Mouse (Mus musculus): Measurements from ENCODE around the gene Fndc5. TPM values are rescaled to one million over a fixed set of nuclear protein-coding genes. Genes with fewer than 3 reads are reported as not detected.

Fndc5 gene
- polyA plus RNA-seq, 1 experiment from 2014 or later = 1.1 TPM

GRCm38 (mm10) chr4:129140808-129141207 lies 4.0 kb downstream of the Fndc5 start:
- WGBS (ENCODE audit: insufficient replicate concordance) = 30% methylated on average over 4 of the region's 4 CpGs
- Histone ChIP-seq H3K4me3 (replicated peaks) (no peak overlapping the region), H3K4me1 (replicated peaks) (peaks cover 75% of the 10 kb centered on the region), H3K27me3 (peaks cover 34% of the 10 kb centered on the region), H3K9me3 (replicated peaks) (no peaks in the 10 kb centered on the region), H3K36me3 (0 out of 2 replicates have a peak, but pooled peaks cover 3% of the 10 kb centered on the region), H3K27ac (peak overlapping the region; percentile 86), H3K9ac (0 out of 2 replicates have a peak overlapping the region, but pooled peaks have one; percentile 36), H3K4me2 (peak overlapping the region; percentile 60)
- ATAC-seq (ENCODE audit: low read depth) (peak; percentile 38), DNase-seq (no peak)

GRCm38 (mm10) chr4:129141560-129142438 lies 5.0 kb downstream of the Fndc5 start:
- H3K27ac ChIP-seq = peak overlapping the region; percentile 86
- H3K4me3 ChIP-seq (replicated peaks) = no peak overlapping the region
- DNase-seq (no peak), ATAC-seq (ENCODE audit: low read depth) (peak; percentile 38)
- WGBS (ENCODE audit: insufficient replicate concordance) = 52% methylated on average over 17 of the region's 17 CpGs
- H3K4me1 ChIP-seq (replicated peaks) = peaks cover 73% of the 10 kb centered on the region
- H3K36me3 ChIP-seq = 0 out of 2 replicates have a peak, but pooled peaks cover 3% of the 10 kb centered on the region
- peaks cover 24% of the 10 kb centered on the region for H3K27me3 ChIP-seq
- peak overlapping the region; percentile 60 for H3K4me2 ChIP-seq
- no peaks in the 10 kb centered on the region for H3K9me3 ChIP-seq (replicated peaks)
- H3K9ac ChIP-seq = peak overlapping the region; percentile 36; the same call in 1 of the 2 replicates

- DNase-seq (no peak), ATAC-seq (ENCODE audit: low read depth) (no peak)
- Histone ChIP-seq H3K4me2 (no peak overlapping the region), H3K36me3 (0 out of 2 replicates have a peak, but pooled peaks cover 3% of the 10 kb centered on the region), H3K9ac (no peak overlapping the region), H3K4me3 (replicated peaks) (no peak overlapping the region), H3K4me1 (replicated peaks) (peaks cover 67% of the 10 kb centered on the region), H3K27ac (peak overlapping the region; percentile 86; the same call in 1 of the 2 replicates), H3K9me3 (replicated peaks) (no peaks in the 10 kb centered on the region), H3K27me3 (peaks cover 17% of the 10 kb centered on the region)
- WGBS (ENCODE audit: insufficient replicate concordance) = 75% methylated on average over 11 of the region's 11 CpGs
These were observed 5.7 kb downstream of the Fndc5 start for GRCm38 (mm10) chr4:129142439-129143045.

GRCm38 (mm10) chr4:129143509-129143908 lies 6.7 kb downstream of the Fndc5 start:
- Histone ChIP-seq H3K4me1 (replicated peaks) (peaks cover 60% of the 10 kb centered on the region), H3K4me3 (replicated peaks) (no peak overlapping the region), H3K9ac (no peak overlapping the region), H3K27me3 (peaks cover 7% of the 10 kb centered on the region), H3K4me2 (no peak overlapping the region), H3K27ac (no peak overlapping the region), H3K9me3 (replicated peaks) (no peaks in the 10 kb centered on the region), H3K36me3 (0 out of 2 replicates have a peak, but pooled peaks cover 3% of the 10 kb centered on the region)
- no peak for ATAC-seq (ENCODE audit: low read depth)
- DNase-seq = no peak
- 56% methylated on average over 5 of the region's 5 CpGs for WGBS (ENCODE audit: insufficient replicate concordance)

- H3K36me3 ChIP-seq = peaks cover 11% of the 10 kb centered on the region
- H3K4me3 ChIP-seq (replicated peaks) = no peak overlapping the region
- no peak overlapping the region; the same call in none of the 2 replicates for H3K27ac ChIP-seq
- H3K27me3 ChIP-seq = no peaks in the 10 kb centered on the region
- no peak overlapping the region for H3K4me2 ChIP-seq
- no peaks in the 10 kb centered on the region for H3K9me3 ChIP-seq (replicated peaks)
- peaks cover 49% of the 10 kb centered on the region for H3K4me1 ChIP-seq (replicated peaks)
- WGBS (ENCODE audit: insufficient replicate concordance) = 69% methylated on average over 16 of the region's 16 CpGs
- no peak overlapping the region for H3K9ac ChIP-seq
- no peak for ATAC-seq (ENCODE audit: low read depth)
- DNase-seq = no peak
These were observed 7.9 kb downstream of the Fndc5 start for GRCm38 (mm10) chr4:129144401-129145367.

- no peak for ATAC-seq (ENCODE audit: low read depth)
- Histone ChIP-seq H3K4me3 (replicated peaks) (no peak overlapping the region), H3K27me3 (no peaks in the 10 kb centered on the region), H3K9me3 (replicated peaks) (no peaks in the 10 kb centered on the region), H3K27ac (no peak overlapping the region), H3K4me2 (no peak overlapping the region), H3K9ac (no peak overlapping the region), H3K4me1 (replicated peaks) (peaks cover 42% of the 10 kb centered on the region), H3K36me3 (peaks cover 15% of the 10 kb centered on the region)
- WGBS (ENCODE audit: insufficient replicate concordance) = 42% methylated on average over 4 of the region's 4 CpGs
- DNase-seq = no peak
These were observed 8.6 kb downstream of the Fndc5 start for GRCm38 (mm10) chr4:129145411-129145810.

GRCm38 (mm10) chr4:129145943-129146342 lies 9.1 kb downstream of the Fndc5 start:
- DNase-seq (no peak), ATAC-seq (ENCODE audit: low read depth) (no peak)
- no peak overlapping the region for H3K9ac ChIP-seq
- no peak overlapping the region for H3K27ac ChIP-seq
- H3K4me3 ChIP-seq (replicated peaks) = no peak overlapping the region
- no peak overlapping the region for H3K4me2 ChIP-seq
- H3K27me3 ChIP-seq = no peaks in the 10 kb centered on the region
- peaks cover 37% of the 10 kb centered on the region for H3K4me1 ChIP-seq (replicated peaks)
- 73% methylated on average over 4 of the region's 4 CpGs for WGBS (ENCODE audit: insufficient replicate concordance)
- H3K9me3 ChIP-seq (replicated peaks) = no peaks in the 10 kb centered on the region
- H3K36me3 ChIP-seq = peaks cover 18% of the 10 kb centered on the region

GRCm38 (mm10) chr4:129146392-129146791 lies 9.6 kb downstream of the Fndc5 start:
- Histone ChIP-seq H3K9me3 (replicated peaks) (no peaks in the 10 kb centered on the region), H3K4me2 (no peak overlapping the region), H3K9ac (no peak overlapping the region), H3K4me3 (replicated peaks) (no peak overlapping the region), H3K36me3 (peaks cover 22% of the 10 kb centered on the region), H3K27ac (no peak overlapping the region), H3K27me3 (no peaks in the 10 kb centered on the region), H3K4me1 (replicated peaks) (peaks cover 32% of the 10 kb centered on the region)
- DNase-seq (no peak), ATAC-seq (ENCODE audit: low read depth) (no peak)
- 25% methylated on average over 2 of the region's 2 CpGs for WGBS (ENCODE audit: insufficient replicate concordance)

- WGBS (ENCODE audit: insufficient replicate concordance) = 86% methylated on average over 13 of the region's 13 CpGs
These were observed 10.8 kb downstream of the Fndc5 start for GRCm38 (mm10) chr4:129147552-129148103.

GRCm38 (mm10) chr4:129149321-129149720 lies 12.5 kb downstream of the Fndc5 start:
- DNase-seq (no peak), ATAC-seq (ENCODE audit: low read depth) (no peak)
- WGBS (ENCODE audit: insufficient replicate concordance) = 79% methylated on average over 1 of the region's 1 CpGs
- Histone ChIP-seq H3K9me3 (replicated peaks) (no peaks in the 10 kb centered on the region), H3K27me3 (no peaks in the 10 kb centered on the region), H3K36me3 (peaks cover 42% of the 10 kb centered on the region), H3K4me3 (replicated peaks) (no peak overlapping the region), H3K4me1 (replicated peaks) (peaks cover 9% of the 10 kb centered on the region; the same call in 1 of the 2 replicates), H3K27ac (no peak overlapping the region), H3K4me2 (no peak overlapping the region), H3K9ac (no peak overlapping the region)

More at GRCm38 (mm10) chr4:129147552-129148103, 10.8 kb downstream of the Fndc5 start:
- H3K27me3 ChIP-seq = no peaks in the 10 kb centered on the region
- H3K27ac ChIP-seq = no peak overlapping the region
- H3K9ac ChIP-seq = no peak overlapping the region
- DNase-seq = no peak
- H3K4me3 ChIP-seq (replicated peaks) = no peak overlapping the region
- no peak for ATAC-seq (ENCODE audit: low read depth)
- no peaks in the 10 kb centered on the region for H3K9me3 ChIP-seq (replicated peaks)
- H3K4me1 ChIP-seq (replicated peaks) = peaks cover 20% of the 10 kb centered on the region
- H3K36me3 ChIP-seq = peaks cover 30% of the 10 kb centered on the region
- no peak overlapping the region for H3K4me2 ChIP-seq
